Mouse (Mus musculus) kidney, adult 2 months (tissue): ENCODE data around the gene Gpr15.

Source experiments
- CTCF ChIP-seq: fragments of 200-500 bp; conservative IDR thresholded peaks from 2 replicates; pipeline ENCODE4 v1.5.1; 2011; ENCODE audit warnings: low read depth, mild to moderate bottlenecking, control low read depth, low read length, moderate library complexity, mixed read lengths; ENCODE audit not compliant: insufficient read depth, insufficient read length
- POLR2A ChIP-seq: fragments of 200-500 bp; IDR thresholded peaks from one replicate; pipeline ENCODE4 v1.6.1; 2011; ENCODE audit warnings: low read depth, low read length, control low read depth

DNA sequence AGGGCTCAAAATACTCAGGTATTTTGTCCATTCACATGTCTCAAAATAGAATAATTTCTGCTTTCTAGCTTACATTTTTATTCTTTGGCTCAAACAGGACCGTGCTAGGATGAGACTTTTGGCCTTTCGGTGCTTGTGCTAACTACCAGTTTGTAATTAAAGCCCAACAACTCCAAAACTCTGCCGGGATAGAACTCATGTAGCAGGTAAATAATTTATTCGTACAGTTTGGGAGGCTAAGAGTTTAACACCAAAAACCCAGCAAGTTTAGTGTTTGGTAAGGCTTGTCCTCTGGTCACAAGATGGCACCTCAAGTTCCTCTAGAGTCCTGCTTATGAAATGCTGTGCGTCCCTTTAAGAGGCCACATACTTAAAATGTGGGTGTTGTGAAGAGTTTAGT, 21.9 kb upstream of the Gpr15 start:
- TF ChIP-seq CTCF (no peak), POLR2A (no peak)
